Mouse (Mus musculus) embryonic facial prominence, embryonic 10.5 days (tissue): Measurements from ENCODE around the gene Shroom4. TPM values are rescaled to one million over a fixed set of nuclear protein-coding genes. Genes with fewer than 3 reads are reported as not detected.

Experiments
- DNase-seq: peaks from one replicate; pipeline ENCODE4 v3.0.0-alpha.2; 2017; ENCODE audit warnings: low spot score
- H3K27ac ChIP-seq: fragments of 300-500 bp; sonication (generic); replicated peaks from 2 replicates; pipeline ENCODE4 v1.5.1; 2016; ENCODE audit warnings: mild to moderate bottlenecking
- H3K27me3 ChIP-seq: fragments of 300-500 bp; sonication (generic); replicated peaks from 2 replicates; pipeline ENCODE4 v1.6.1; 2016; ENCODE audit warnings: low read depth, mild to moderate bottlenecking; ENCODE audit not compliant: poor library complexity, severe bottlenecking
- H3K36me3 ChIP-seq: fragments of 300-500 bp; sonication (generic); replicated peaks from 2 replicates; pipeline ENCODE4 v1.6.1; 2016; ENCODE audit warnings: mild to moderate bottlenecking, moderate library complexity
- H3K4me1 ChIP-seq: fragments of 300-500 bp; sonication (generic); 2 replicates; pipeline ENCODE4 v1.6.1; 2016
- H3K4me3 ChIP-seq: fragments of 300-500 bp; sonication (generic); 2 replicates; pipeline ENCODE4 v1.5.1; 2016; ENCODE audit warnings: mild to moderate bottlenecking, moderate library complexity
- H3K9me3 ChIP-seq: fragments of 300-500 bp; sonication (generic); 2 replicates; pipeline ENCODE4 v1.6.1; 2016; ENCODE audit warnings: mild to moderate bottlenecking
- WGBS: fragments of 180-500 bp; shearing (Covaris S2); methylation state at CpG from one replicate; pipeline ENCODE4 v1.1.7; 2016; 5-methylcytosine and 5-hydroxymethylcytosine counted together
- polyA plus RNA-seq: library from polyadenylated mRNA; unstranded; fragments of >200 nt; fragmentation: Nextera tagmentation; extraction: Ambion mirVana; gene quantifications from 2 replicates; pipeline ENCODE4 v1.2.1, GENCODE M21; 2016

The Shroom4 gene
- 8.8 and 9.4 TPM in 2 replicates for polyA plus RNA-seq

GRCm38 (mm10) chrX:6399626-6400397 is at the start of gene Shroom4:
Gene Shroom4 (plus strand): TSS chrX:6399854.
- Histone ChIP-seq H3K4me3 (peak within 1 kb of the TSS; percentile 75), H3K4me1 (peaks cover 7% of the 10 kb centered on the region; the same call in 1 of the 2 replicates), H3K36me3 (no peaks in the 10 kb centered on the region), H3K9me3 (0 out of 2 replicates have a peak, but pooled peaks cover 2% of the 10 kb centered on the region), H3K27ac (peak within 1 kb of the TSS; percentile 91), H3K27me3 (peaks cover 9% of the 10 kb centered on the region)
- 22% methylated on average over 55 of the region's 55 CpGs for whole genome bisulfite sequencing
- peak; percentile 88 for DNase-seq

DNA sequence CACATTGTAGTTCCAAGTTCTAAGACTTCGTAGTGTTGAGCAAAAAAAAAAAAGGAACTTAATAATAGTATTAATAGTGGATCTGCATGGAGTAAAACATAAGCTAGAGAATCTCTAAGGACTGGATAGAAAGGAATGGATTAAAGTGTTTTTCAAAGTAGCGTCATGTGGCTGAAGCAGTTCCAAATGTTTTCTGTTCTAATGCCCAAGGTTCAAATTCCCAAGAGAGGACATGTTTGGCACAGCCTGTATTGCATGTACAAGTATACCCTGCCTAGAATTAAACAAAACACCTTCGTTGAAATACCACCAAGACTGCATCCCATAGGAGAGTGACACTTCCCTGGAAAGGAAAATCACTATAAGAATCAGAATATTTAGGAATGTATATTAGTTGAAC is 42.8 kb upstream of the Shroom4 start:
- Histone ChIP-seq H3K27ac (no peak overlapping the region), H3K36me3 (no peaks in the 10 kb centered on the region), H3K4me1 (no peaks in the 10 kb centered on the region), H3K27me3 (no peaks in the 10 kb centered on the region), H3K9me3 (no peaks in the 10 kb centered on the region), H3K4me3 (no peak overlapping the region)
- 79% methylated on average over 3 of the region's 3 CpGs for WGBS
- no peak for DNase-seq

- DNase-seq: no peak
- H3K4me3 ChIP-seq: no peak overlapping the region
- no peaks in the 10 kb centered on the region for H3K36me3 ChIP-seq
- no peaks in the 10 kb centered on the region for H3K27me3 ChIP-seq
- H3K4me1 ChIP-seq: no peaks in the 10 kb centered on the region
- no peak overlapping the region for H3K27ac ChIP-seq
- no peaks in the 10 kb centered on the region for H3K9me3 ChIP-seq
- 76% methylated on average over 6 of the region's 6 CpGs for WGBS
These were observed 42.0 kb upstream of the Shroom4 start for GRCm38 (mm10) chrX:6357503-6358114.

DNA sequence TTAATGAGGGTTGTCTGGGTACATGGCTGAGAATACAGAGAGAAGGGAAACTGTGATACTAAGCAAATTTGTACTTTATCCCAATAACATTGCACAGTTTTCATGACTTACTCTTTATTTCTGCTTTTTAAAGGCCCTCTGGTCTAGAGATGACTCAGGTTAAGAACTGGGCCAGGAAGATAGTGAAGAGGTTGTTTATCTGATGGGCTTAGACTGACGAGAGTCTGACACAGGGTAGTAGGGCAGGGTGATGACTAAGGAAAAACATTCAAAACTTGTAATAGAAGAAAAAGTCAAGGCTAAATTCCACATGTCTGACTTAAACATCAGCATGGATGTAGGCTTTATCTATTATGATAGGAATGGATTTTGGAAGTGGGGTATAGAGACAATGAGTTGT is 30.8 kb upstream of the Shroom4 start:
- Histone ChIP-seq H3K27me3 (no peaks in the 10 kb centered on the region), H3K36me3 (no peaks in the 10 kb centered on the region), H3K4me3 (no peak overlapping the region), H3K27ac (no peak overlapping the region), H3K4me1 (no peaks in the 10 kb centered on the region), H3K9me3 (no peaks in the 10 kb centered on the region)
- WGBS: 83% methylated on average over 1 of the region's 1 CpGs
- DNase-seq: no peak

GRCm38 (mm10) chrX:6370706-6371105 is 28.9 kb upstream of the Shroom4 start:
- no peak overlapping the region for H3K27ac ChIP-seq
- no peak for DNase-seq
- H3K4me1 ChIP-seq: no peaks in the 10 kb centered on the region
- H3K36me3 ChIP-seq: no peaks in the 10 kb centered on the region
- no peaks in the 10 kb centered on the region for H3K9me3 ChIP-seq
- WGBS: 93% methylated on average over 3 of the region's 3 CpGs
- H3K4me3 ChIP-seq: no peak overlapping the region
- H3K27me3 ChIP-seq: no peaks in the 10 kb centered on the region

DNA sequence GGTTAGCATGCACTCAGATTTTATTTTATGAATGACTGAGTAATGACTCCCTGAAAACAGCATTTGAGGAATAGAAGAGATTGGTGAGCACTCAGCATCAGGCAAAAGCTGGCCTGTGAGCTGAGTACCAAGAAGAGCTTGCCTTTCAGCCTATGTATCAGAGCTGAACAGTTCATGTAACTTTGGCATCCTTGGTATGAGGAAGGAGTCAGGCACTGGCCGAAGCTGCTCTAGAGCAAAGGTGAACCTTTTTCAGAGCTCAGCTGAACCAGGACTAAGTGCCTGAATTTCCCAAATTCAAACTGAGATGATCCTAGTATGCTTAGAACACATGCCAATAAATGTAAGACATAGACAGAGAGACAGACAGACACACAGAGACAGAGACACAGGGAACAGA is 5.8 kb upstream of the Shroom4 start:
- Histone ChIP-seq H3K4me3 (no peak overlapping the region), H3K36me3 (no peaks in the 10 kb centered on the region), H3K9me3 (no peaks in the 10 kb centered on the region), H3K4me1 (no peaks in the 10 kb centered on the region), H3K27ac (no peak overlapping the region), H3K27me3 (no peaks in the 10 kb centered on the region)
- WGBS: 72% methylated on average over 1 of the region's 1 CpGs
- no peak for DNase-seq

DNA sequence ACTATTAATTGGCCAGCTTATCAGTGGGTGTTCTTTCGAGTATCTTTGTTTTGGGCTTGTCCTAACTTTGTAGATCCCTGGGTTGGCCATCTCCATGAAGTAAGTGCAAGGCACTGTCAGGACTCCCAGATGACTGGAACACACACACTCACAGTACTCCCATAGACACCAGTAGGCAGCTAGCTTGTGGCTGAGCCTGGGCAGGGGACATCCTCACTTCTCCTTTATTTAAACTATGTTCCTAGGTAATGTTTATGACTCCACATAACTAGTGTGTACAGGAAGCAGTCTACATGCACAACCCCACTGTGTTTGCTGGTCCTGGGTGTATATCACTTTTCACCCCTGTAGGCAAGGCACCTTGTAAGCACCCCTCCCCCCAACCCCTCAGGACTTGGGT is 461 bp upstream of the Shroom4 start:
- DNase-seq: peak; percentile 9
- H3K27me3 ChIP-seq: peaks cover 9% of the 10 kb centered on the region
- peak overlapping the region; percentile 91 for H3K27ac ChIP-seq
- H3K9me3 ChIP-seq: 0 out of 2 replicates have a peak, but pooled peaks cover 2% of the 10 kb centered on the region
- WGBS: 58% methylated on average over 1 of the region's 1 CpGs
- H3K4me1 ChIP-seq: peaks cover 7% of the 10 kb centered on the region; the same call in 1 of the 2 replicates
- no peaks in the 10 kb centered on the region for H3K36me3 ChIP-seq
- peak overlapping the region; percentile 75 for H3K4me3 ChIP-seq

DNA sequence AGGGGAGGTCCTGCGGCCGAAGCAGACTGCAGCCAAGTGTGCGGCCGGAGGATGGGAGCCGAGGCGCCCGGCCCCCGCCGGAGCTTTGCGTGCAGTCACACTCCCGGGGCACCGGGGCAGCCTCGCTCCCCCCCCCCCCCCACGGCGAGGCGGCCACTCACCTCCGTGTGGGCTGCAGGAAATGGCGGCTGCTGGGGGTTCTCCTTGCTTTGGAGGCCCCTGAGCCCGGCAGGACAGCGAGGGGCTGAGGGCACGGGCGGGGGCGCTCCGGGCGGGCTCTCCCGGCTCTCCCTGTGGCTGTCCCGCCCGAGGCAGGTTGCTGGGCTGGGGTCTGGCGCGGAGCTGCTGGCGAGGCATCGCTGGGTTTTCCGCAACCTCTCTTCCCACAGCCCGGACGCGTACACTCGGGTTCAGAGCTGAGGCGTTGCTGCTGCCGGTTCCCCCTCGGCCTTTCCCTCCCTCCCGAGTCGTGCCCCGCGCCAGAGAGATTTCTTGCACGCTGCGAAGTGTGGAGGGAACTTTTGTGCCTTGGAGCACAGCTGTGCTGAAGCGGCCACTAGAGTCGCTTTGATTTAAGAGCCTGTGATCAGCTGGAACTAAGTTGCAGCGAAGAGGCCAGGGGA is 855 bp downstream of the Shroom4 start:
- peak overlapping the region; percentile 91 for H3K27ac ChIP-seq
- 6% methylated on average over 42 of the region's 49 CpGs for WGBS
- peak; percentile 56 for DNase-seq
- H3K4me3 ChIP-seq: peak overlapping the region; percentile 75
- H3K4me1 ChIP-seq: peaks cover 7% of the 10 kb centered on the region; the same call in 1 of the 2 replicates
- H3K36me3 ChIP-seq: no peaks in the 10 kb centered on the region
- H3K9me3 ChIP-seq: 0 out of 2 replicates have a peak, but pooled peaks cover 2% of the 10 kb centered on the region
- H3K27me3 ChIP-seq: peaks cover 9% of the 10 kb centered on the region

GRCm38 (mm10) chrX:6402921-6403320 is 3.3 kb downstream of the Shroom4 start:
- H3K4me1 ChIP-seq: peaks cover 7% of the 10 kb centered on the region; the same call in 1 of the 2 replicates
- WGBS: 90% methylated on average over 4 of the region's 4 CpGs
- H3K27ac ChIP-seq: no peak overlapping the region
- DNase-seq: no peak
- H3K9me3 ChIP-seq: 0 out of 2 replicates have a peak, but pooled peaks cover 2% of the 10 kb centered on the region
- H3K36me3 ChIP-seq: 0 out of 2 replicates have a peak, but pooled peaks cover 4% of the 10 kb centered on the region
- H3K4me3 ChIP-seq: no peak overlapping the region
- H3K27me3 ChIP-seq: peaks cover 9% of the 10 kb centered on the region

GRCm38 (mm10) chrX:6409114-6409513 is 9.5 kb downstream of the Shroom4 start:
- Histone ChIP-seq H3K4me1 (no peaks in the 10 kb centered on the region), H3K27me3 (no peaks in the 10 kb centered on the region), H3K9me3 (no peaks in the 10 kb centered on the region), H3K36me3 (0 out of 2 replicates have a peak, but pooled peaks cover 4% of the 10 kb centered on the region), H3K27ac (no peak overlapping the region), H3K4me3 (no peak overlapping the region)
- WGBS: 62% methylated on average over 6 of the region's 6 CpGs
- DNase-seq: no peak

DNA sequence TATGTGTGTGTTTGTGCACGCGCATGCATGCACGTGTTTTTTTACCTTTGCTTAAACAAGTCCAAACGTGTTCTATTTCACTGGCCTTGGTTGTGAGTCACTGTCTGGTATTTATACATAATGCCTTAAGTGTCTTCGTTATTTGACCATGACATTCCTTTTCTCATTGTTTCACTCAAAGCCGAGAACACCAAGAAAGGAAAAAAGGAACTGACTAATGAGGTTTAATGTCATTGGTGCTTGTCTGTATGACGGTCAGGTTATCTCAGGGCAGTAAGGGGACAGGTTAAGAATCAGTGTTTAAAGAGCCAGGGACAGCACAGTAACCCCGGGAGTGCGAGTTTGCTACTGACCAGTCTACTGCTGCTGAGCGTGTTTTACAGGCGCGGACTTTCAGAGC is 15.8 kb downstream of the Shroom4 start:
- H3K27me3 ChIP-seq: no peaks in the 10 kb centered on the region
- DNase-seq: no peak
- no peaks in the 10 kb centered on the region for H3K36me3 ChIP-seq
- H3K4me1 ChIP-seq: no peaks in the 10 kb centered on the region
- 78% methylated on average over 12 of the region's 12 CpGs for WGBS
- H3K27ac ChIP-seq: no peak overlapping the region
- H3K9me3 ChIP-seq: no peaks in the 10 kb centered on the region
- no peak overlapping the region for H3K4me3 ChIP-seq

- no peak for DNase-seq
These were observed 16.3 kb downstream of the Shroom4 start for GRCm38 (mm10) chrX:6415936-6416335.

More at GRCm38 (mm10) chrX:6415936-6416335, 16.3 kb downstream of the Shroom4 start:
- Histone ChIP-seq H3K9me3 (no peaks in the 10 kb centered on the region), H3K27ac (no peak overlapping the region), H3K4me1 (no peaks in the 10 kb centered on the region), H3K4me3 (no peak overlapping the region), H3K36me3 (no peaks in the 10 kb centered on the region), H3K27me3 (no peaks in the 10 kb centered on the region)
- 77% methylated on average over 5 of the region's 5 CpGs for WGBS
